Mouse (Mus musculus) thymus, adult 18-20 months (tissue): ENCODE measurements around the gene AY761184.
"Not testable (repeated sequence)": the region's sequence is repeated elsewhere in the genome, so short reads cannot be mapped to it uniquely, and the experiment has no call there.

ENCODE experiments used
- DNase-seq, 2 experiments: peaks; one replicate each; pipeline ENCODE4 v3.0.0; 2022; ENCODE audit warnings: mixed read lengths in 2 of 2

Gene AY761184

GRCm38 (mm10) chr8:21703545-21703944 lies at the start of gene AY761184:
Gene AY761184 (minus strand): TSS chr8:21703645.
- DNase-seq: not testable (repeated sequence)

GRCm38 (mm10) chr8:21665497-21665896 lies 37.9 kb downstream of the AY761184 start, which contains the start of gene Defa34:
Gene Defa34 (plus strand): TSS chr8:21665797.
- DNase-seq: not testable (repeated sequence)

GRCm38 (mm10) chr8:21655480-21655879 lies 48.0 kb downstream of the AY761184 start, which contains the start of gene Defa17:
Gene Defa17 (plus strand): TSS chr8:21655780.
- DNase-seq: not testable (repeated sequence)
